Mouse (Mus musculus) small intestine, adult 2 months (tissue): ENCODE data around the gene Diablo.

Experiments
- CTCF ChIP-seq: fragments of 200-500 bp; IDR thresholded peaks from 2 replicates; pipeline ENCODE4 v1.5.1; 2012; ENCODE audit warnings: low read depth, mild to moderate bottlenecking, control low read depth, inconsistent platforms, low read length, moderate library complexity, mixed read lengths; ENCODE audit not compliant: insufficient replicate concordance, insufficient read length; ENCODE audit errors: extremely low read depth
- POLR2A ChIP-seq: fragments of 200-500 bp; IDR thresholded peaks from 2 replicates; pipeline ENCODE4 v1.6.1; 2012; ENCODE audit warnings: low read depth, mild to moderate bottlenecking, control low read depth, inconsistent platforms, low read length, moderate library complexity

DNA sequence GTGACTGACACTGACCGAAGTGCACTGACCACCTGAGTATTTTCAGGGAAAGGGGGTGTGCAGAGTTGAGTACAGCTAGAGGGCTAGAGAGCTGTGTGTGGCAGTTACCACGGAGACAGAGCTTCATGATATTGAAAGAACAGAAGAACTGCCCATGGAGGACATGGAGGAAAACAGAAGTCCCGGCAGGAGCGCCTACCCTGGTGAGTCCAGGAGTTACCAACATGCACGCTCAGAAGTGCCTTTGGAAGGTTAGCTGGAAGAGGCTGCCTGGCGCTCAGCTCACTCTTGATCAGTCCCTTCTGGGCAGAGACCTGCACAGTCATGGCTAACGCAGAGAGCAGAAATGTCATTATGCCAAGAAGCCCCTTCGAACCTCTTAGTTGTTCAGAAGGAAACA lies 6.1 kb upstream of the Diablo start:
- TF ChIP-seq POLR2A (no peak), CTCF (no peak)
